Mouse (Mus musculus): Measurements from ENCODE around the gene Mfn2.

Gene Mfn2

DNA sequence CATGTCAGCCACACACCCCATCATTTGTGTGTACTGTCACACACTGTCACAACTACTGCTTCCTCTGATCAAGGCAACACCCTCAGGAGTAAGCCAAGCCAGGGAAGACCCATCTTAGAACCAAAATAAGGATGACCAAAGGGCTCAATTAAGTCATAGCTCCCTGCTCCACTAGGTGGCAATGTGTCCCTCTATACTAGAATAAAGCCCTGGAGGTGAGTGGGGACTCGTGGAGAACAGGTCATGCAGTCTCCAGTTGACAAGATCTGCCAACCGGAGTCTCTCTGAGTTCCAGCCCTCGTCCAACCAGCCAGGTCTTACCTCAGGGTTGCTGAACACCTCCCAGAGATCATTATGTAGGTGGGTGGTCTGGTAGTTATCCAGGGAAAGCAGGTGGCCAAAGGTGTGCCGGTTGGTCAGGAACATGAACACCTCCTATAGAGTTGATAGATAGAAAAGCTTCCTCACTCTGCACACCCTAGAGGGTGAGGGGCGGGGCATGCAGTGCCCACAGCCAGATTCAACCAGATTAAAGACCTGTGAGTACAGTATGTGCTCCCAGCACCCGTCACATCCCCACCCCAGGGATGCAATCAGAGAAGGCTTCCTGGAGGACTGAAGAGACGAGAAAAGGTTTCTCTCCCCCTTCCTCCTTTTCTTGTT lies 14.1 kb upstream of the Mfn2 start:
- DNase-seq (ENCODE audit: low spot score in 2 of 2): no peak

GRCm38 (mm10) chr4:147909486-147909885 lies 5.0 kb upstream of the Mfn2 start:
- DNase-seq (ENCODE audit: low spot score in 2 of 2): no peak

- DNase-seq (ENCODE audit: low spot score in 2 of 2): no peak
Observed at GRCm38 (mm10) chr4:147906230-147906629, 1.7 kb upstream of the Mfn2 start.

- DNase-seq (ENCODE audit: low spot score in 2 of 2): no peak
Observed at GRCm38 (mm10) chr4:147905090-147905659, 671 bp upstream of the Mfn2 start.

- DNase-seq (ENCODE audit: low spot score in 2 of 2): no peak
Observed at GRCm38 (mm10) chr4:147903601-147904000, 903 bp downstream of the Mfn2 start.

DNA sequence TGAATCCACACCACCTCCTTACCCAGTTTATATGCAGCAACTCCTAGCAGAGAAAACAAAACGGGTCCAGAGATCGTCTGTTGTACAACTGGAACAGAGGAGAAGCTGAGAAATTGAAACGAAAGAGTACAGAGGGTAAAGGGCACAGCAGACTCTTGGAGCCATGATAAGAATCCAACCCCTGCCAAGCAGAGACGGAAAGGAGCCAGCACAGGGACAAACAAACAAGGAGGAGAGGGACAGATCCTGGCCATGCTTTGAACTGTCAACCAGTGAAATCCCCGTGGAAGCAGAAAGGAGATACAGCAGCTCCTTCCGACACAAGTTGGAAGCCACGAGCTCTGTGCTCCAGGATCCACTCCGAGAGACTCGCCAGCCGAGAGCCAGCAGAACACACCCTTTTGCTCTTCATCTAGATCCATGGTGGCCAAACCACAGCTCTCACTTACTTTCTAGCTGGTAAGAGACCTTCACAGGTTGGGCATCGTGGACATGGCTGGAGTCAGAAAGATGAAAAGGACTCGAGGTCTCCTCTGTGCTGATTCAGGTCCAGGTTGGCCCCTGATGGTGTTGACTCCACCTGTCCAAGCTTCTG lies 1.5 kb downstream of the Mfn2 start:
- no peak for DNase-seq (ENCODE audit: low spot score in 2 of 2)

- DNase-seq (ENCODE audit: low spot score in 2 of 2): no peak
Observed at GRCm38 (mm10) chr4:147900452-147900851, 4.1 kb downstream of the Mfn2 start.

DNA sequence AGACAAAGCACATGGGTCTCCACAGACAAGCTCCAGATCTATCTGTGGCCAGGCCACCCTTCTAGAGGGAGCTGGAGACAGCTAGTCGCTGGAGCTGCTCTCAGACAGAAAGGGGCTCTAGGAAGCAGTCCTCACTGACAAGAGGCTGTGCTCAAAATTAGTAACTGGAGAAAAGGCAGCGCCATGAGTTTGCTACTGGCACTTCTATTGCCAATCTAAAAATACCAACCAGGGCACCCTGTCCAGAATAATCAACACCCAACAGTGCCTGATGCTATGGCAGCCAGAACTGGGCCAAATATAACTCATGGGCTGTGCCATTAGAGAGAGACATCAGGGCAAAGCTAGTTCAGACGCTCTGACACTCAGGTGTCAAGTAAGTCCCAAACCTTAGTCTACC lies 7.2 kb downstream of the Mfn2 start:
- DNase-seq (ENCODE audit: low spot score in 2 of 2): no peak

DNA sequence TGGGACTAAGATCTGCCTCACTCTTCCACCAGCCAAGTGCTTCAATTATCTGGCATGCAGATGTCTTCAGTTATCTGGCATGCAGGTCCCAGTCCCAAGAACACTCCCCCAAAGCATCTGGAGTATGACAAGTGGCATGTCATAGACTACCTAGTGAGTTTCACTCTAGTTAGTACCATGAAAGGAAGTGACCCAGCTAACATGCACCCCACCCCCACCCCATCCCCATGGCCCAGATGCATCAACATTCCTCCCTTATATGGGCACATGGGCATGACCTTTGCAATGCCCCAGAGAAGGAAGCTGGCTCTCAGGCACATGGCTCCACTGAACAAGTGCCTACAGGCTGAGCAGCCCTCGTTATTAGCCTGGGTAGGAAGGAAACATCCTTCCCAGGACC lies 8.1 kb downstream of the Mfn2 start:
- DNase-seq (ENCODE audit: low spot score in 2 of 2): no peak

DNA sequence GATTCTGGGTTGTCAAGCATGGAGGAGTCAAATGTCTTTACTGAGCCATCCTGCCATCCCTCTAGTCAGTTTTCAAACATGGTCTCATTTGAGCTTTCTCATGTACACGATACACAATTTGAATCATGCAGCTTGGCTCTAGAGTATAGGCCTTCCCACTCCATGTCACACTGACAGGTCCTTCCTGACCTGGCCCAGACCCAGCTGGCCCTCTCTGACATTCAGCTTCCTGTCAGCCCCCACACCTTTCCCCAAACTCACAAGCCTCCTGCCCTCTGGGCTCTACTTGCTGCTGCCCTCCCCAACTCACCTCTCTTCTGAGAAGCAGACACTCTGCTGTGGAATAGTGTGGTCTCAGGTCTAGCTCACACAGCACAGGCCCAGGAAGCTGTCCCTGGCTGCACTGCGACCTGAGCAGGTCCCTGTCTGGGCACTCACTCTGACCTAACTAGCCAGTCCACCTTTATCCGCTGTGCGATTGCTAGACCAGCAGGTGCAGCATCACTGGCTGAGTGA lies 8.6 kb downstream of the Mfn2 start:
- DNase-seq (ENCODE audit: low spot score in 2 of 2): no peak

DNA sequence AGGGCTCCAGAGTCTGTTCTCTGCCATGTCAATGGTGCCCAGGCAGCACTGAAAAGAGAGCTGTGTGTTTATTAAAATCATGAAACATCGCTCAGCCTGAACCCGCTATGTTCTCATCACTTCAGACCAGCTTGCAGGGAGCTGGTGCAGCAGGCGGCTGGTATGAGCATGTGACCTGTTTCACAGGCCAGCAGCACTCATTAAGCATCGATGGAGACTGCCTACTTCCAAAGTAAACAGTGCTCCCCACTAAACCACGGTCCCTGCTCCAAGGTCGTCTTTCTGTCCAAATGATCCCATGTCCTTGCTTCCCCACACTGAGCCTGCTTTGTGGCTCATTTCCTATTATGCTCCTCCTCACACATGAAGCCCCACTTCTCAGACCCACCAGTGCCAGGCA lies 14.2 kb downstream of the Mfn2 start:
- no peak for DNase-seq (ENCODE audit: low spot score in 2 of 2)

DNA sequence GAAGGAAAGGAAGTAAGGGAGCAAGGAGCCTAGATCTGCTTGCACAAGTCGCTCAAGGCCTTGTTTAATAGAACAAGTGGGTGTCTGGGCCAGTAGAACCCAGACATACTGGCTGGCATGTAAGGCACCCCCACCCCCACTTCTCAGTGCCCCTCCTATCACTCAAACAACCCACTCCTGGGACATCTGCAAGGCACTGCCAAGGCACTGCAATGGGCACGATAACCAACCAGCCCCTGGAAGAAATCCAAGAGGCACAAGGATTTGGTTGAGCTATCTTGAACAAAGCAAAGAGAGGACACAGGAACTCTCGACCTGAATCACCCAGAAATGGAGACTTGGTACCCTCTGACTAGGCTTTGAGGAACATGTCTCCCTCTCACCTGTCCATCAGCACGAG lies 16.3 kb downstream of the Mfn2 start:
- DNase-seq (ENCODE audit: low spot score in 2 of 2): no peak

- no peak for DNase-seq (ENCODE audit: low spot score in 2 of 2)
Observed at GRCm38 (mm10) chr4:147887277-147887676, 17.2 kb downstream of the Mfn2 start.

DNA sequence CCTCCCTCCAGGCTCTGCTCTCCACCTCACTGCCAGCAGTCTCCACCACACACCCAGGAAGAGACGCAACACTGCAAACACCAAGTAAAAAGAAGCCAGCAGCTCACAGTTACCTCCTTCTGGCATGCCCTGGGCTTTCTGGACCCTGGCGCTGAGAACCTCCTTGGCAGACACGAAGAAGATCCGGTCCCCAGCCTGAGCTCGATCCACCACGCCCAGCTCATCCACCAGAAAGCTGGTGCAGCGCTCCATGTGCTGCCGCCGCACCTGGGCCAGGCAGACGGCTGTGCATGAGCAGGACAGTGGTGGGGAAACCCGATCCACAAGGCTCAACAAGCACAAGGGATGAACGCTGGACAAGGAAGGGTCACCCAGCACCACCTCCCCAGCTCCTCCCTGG lies 18.3 kb downstream of the Mfn2 start:
- DNase-seq (ENCODE audit: low spot score in 2 of 2): no peak

- no peak for DNase-seq (ENCODE audit: low spot score in 2 of 2)
Observed at GRCm38 (mm10) chr4:147884138-147884537, 20.4 kb downstream of the Mfn2 start.

GRCm38 (mm10) chr4:147883041-147883440 lies 21.5 kb downstream of the Mfn2 start:
- no peak for DNase-seq (ENCODE audit: low spot score in 2 of 2)

DNA sequence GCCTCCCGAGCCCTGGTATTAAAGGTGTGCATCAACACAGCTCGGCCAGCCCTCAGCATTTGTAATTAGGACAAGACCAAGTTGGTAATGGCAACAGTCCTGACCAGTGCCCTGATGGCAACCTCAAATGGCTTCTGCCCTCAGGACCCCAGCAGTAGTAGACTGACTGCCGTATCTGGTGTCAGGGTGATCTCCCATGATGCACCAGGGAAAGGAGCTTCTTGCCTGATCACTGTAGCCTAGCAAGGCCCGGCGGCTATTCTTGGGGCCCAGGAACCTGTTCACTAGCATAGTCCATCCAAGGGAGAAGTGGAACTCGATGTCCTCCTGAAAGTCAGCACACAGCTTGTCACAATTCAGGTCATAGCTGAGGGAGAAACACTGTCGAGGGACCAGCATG lies 22.7 kb downstream of the Mfn2 start:
- no peak for DNase-seq (ENCODE audit: low spot score in 2 of 2)

DNA sequence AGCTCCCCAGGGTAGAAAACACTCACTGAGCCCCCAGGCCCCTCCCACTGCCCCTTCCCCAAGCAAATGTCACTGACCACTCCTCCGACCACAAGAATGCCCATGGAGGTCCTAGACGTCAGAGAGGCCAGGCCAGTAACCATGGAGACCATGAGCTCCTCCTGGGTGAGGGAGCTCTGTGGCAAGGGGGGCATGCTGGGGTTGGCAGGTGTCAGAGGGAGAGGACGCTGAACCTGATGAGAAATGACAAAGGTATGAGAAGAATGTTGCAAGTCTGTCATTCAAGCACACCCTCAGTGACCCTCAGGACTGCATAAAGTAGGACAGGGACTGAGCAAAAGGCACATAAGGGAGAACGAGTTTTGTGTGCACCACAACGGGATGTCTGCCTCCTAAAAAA lies 24.6 kb downstream of the Mfn2 start:
- no peak for DNase-seq (ENCODE audit: low spot score in 2 of 2)

DNA sequence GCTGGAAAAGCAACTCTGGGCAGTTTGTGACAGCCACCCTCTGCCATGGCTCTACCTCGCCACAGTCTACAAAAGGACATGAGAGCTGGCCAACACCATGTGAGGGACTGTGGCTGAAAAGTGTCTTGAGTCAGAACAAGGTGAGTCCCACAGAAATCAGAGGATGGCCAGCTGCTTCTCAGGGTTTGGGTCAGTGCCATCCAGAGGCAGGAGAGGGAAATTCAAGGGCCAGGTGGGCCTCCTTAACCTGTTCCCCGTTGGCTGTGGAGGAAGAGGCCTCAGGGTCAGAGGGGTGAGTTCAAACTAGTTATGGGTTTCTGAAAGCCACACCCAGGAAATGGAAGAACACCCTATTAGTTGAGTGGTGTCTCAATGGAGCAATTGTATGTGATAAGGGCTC lies 25.0 kb downstream of the Mfn2 start:
- DNase-seq (ENCODE audit: low spot score in 2 of 2): no peak

- no peak for DNase-seq (ENCODE audit: low spot score in 2 of 2)
Observed at GRCm38 (mm10) chr4:147878537-147878936, 26.0 kb downstream of the Mfn2 start.

- DNase-seq (ENCODE audit: low spot score in 2 of 2): no peak
Observed at GRCm38 (mm10) chr4:147875852-147876575, 28.5 kb downstream of the Mfn2 start.

- DNase-seq (ENCODE audit: low spot score in 2 of 2): no peak
Observed at GRCm38 (mm10) chr4:147869238-147869637, 35.3 kb downstream of the Mfn2 start.
